Mouse (Mus musculus) heart, adult 2 months (tissue): ENCODE data around the gene Lars2.

ENCODE experiments used
- CTCF ChIP-seq: fragments of 200-600 bp; IDR thresholded peaks from 2 replicates; pipeline ENCODE4 v1.8.1; 2022; ENCODE audit warnings: antibody characterized with exemption, mild to moderate bottlenecking, moderate library complexity
- POLR2A ChIP-seq: fragments of 200-500 bp; IDR thresholded peaks from 2 replicates; pipeline ENCODE4 v1.6.1; 2011; ENCODE audit warnings: mild to moderate bottlenecking, low read depth, low read length, control low read depth; ENCODE audit not compliant: insufficient read depth

GRCm38 (mm10) chr9:123509638-123510604 is 143.2 kb downstream of the Lars2 start:
- TF ChIP-seq POLR2A = no peak
- TF ChIP-seq CTCF = no peak
